Mouse (Mus musculus): ENCODE data around the gene Mroh2a.

Mroh2a gene

DNA sequence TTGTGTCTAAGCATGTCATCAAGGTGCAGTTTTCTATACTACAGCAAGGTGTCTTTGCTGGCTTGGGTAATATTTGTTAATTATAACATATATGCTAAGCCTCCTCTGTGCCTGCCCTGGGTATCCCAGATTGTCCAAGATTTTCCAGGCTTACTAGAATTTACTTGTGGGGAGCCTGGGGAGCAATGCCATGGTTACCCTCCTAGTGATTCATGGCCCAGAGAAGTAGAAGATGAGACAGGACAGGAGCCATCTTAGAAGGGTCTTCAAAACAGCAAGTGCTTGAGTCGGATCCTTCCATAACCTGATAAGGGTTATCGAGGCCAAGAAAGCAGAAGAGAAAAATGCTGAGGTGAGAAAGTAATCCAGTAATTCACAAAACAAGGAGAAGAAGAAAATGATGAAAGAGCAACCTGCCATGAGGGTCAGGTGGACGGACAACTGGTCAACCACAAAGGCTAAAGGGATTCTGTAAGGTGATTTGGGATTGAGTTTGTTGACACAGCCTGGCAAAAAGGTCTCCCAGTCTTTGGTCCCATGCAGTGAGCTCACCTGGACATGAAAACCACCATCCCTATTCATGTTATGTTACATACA lies 64.7 kb downstream of the Mroh2a start:
- DNase-seq (ENCODE audit: low read depth, low spot score): no peak

DNA sequence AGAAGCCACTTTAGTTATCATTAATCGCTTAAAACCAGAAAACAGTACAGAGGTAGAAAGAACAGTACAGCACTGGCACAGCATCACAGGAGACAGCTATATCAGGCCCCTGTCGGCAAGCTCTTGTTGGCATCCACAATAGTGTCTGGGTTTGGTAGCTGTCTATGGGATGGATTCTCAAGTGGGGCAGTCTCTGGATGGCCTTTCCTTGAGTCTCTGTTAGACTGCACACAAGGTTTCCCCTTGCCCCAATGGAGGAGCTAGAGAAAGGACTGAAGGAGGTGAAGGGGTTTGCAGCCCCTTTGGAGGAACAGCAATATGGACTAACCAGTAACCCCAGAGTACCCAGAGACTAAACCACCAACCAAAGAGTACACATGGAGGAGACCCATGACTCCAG lies 65.3 kb downstream of the Mroh2a start:
- DNase-seq (ENCODE audit: low read depth, low spot score): no peak

DNA sequence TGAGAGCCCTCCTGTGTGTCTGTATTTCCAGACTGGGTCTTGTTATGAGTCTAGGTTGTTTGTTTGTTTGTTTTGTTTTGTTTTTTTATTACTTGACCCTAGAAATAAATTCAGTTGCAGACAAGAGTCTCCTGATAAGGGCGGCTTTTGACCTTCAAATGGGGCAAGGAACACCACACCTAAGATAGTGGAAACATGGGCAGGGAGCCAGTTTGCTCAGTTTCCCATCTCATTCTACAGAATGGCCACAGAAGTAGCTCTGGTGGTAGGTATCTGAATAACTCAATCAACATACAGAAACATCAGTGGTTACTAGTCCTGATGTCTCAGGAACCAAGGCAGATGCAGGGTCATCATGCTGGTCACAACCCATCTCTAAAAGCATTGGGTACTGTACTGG lies 67.9 kb downstream of the Mroh2a start:
- no peak for DNase-seq (ENCODE audit: low read depth, low spot score)

DNA sequence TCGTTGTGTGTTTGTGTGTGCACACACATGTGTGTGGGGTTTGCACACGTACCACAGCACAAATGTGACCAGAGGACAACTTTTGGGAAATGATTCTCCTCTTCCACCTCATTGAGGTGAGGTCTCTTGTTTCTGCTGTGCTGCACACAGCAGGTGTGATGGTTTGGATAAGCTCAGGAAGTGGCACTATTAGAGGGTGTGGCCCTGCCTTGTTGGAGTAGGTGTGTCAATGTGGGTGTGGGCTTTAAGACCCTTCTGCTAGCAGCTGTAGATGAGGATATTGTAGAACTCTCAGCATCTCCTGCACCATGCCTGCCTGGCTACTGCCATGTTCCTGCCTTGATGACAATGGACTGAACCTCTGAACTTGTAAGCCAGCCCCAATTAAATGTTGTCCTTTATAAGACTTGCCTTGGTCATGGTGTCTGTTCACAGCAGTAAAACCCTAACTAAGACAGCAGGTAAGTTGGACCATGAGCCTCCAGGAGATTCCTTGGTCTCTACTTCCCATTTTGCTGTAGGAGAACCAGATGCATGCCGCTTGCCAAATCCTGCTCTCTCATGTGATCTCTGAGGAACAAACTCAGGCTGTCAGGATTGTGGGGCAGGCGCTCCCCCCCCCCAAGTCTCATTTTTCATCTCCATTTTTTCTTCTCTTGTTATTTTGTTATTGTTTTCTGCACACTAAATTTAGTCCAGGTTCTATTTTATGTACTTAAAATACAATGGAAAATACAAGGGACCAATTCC lies 69.6 kb downstream of the Mroh2a start:
- DNase-seq (ENCODE audit: low read depth, low spot score): no peak

DNA sequence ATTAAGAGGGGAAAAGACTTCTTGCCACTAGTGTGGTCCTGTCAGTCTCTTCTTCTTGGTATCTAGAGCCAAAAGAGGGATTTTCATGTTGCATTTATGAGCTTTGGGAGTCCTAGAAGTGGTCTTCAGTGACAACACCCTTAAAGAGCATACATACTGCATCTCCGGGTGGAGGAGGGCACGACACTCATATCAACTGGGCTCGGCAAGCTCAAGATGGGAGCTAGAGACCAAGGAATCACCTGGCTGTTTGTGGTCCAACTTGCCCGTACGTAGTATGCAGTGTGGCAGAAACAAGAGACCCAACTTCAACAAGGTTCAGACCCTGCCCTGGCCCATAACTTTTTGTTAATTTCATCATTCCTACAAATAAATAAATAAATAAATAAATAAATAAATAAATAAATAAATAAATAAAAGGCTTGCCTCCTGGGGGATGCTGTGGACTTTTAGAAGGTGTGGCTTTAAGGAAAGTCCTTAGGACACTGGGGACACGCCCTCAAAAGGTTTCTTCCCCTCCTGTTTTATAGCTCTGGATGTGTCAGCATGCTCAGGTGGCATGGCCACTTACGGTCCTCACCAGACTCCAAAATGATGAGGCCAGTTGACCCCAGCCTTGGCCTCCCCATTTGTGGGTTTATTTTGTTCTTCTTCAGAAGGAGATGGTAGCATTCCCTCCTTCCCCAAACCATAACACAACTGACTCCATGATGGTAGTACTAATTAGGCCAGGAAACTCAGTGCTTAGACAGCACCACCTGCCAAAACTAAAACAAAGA lies 70.9 kb downstream of the Mroh2a start:
- DNase-seq (ENCODE audit: low read depth, low spot score): no peak

DNA sequence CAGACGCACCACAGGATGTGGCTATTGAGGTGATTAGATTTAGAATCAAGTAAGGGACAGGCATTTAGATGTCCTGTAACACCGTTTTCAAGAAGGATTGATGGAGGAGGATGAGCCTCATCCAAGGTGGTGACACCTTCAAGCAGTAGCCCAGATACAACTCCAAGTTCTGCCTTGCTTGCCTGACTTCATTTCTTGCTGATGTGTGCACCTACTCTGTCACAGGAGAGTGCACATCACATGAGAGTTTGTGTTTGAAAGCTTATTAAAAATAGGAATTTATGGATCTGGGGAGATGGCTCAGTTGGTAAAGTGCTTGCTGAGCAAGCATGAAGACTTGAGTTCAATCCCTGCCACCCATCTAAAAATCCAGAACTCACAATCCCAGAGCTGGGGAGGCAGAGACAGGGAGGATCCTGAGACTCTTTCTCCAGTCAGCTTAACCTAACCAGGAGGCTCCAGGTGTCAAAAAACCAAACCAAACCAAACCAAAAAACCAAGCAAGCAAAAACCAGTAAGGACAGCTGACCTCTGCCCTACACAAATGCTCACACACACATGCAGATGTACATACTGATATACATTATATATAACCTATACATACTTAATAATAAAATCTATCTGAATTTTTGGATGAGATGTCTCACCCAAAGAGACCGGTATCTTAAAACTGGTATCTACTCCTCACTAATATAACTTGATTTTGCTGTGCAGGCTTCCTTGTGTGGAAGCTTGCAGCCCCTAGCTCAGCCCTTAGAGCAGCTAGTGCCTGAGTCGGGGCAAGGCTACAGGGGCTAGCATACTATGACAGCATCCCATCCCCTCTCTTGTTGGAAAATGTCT lies 72.1 kb downstream of the Mroh2a start:
- no peak for DNase-seq (ENCODE audit: low read depth, low spot score)

DNA sequence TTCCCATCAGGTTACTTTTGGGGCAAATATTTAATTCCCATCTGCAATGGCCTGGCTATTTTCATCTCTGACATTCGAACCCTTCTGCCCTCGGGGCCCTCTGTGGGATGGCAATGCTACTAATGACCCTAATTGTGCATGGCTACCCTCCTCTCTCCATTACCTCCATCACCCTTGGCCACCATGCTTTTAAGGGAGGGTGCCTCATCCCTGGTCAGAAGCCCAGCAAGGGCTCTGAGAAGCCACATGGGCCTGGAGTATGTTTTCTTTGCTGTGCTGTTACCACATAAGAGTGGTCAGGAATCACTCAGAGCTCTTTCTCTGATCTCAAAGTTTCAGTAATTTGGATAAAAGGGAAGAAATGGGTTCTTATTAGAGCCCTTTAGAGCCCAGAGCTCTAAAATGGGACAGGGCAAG lies 72.8 kb downstream of the Mroh2a start:
- DNase-seq (ENCODE audit: low read depth, low spot score): no peak

DNA sequence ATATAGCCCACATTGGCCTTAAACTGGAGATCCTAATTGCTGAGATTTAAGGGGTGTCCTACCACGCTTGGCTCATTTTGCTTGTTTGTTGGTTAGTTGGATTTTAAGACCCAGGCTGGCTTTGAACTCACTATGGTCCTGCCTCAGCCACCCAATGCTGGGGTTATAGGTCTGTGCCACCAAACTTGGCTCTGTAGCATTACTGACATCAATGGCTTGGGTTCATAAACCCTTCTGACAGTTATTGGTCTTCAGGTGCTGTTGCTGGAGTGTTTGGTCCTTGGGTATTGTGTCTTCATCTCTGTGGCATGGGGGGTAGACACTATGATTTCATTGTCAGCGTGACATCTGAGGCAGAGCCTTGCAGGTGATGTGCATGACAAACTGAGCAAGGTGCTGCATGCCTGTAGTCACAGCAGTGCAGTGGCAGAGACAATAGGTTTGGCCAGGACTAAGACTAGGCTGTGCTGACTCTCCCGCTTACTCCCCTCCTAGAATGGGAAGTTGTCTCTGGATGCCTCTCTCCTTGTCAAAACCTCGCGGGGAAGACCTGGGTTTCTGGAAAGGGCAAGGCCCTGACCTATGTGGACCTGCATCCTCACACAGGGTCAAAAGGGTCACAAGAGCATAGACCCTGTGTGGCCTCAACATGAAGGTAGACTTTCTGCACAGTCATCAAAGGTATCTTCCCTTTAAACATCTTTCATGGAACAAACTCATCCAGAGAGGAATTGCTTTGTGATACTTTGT lies 73.7 kb downstream of the Mroh2a start:
- DNase-seq (ENCODE audit: low read depth, low spot score): no peak

DNA sequence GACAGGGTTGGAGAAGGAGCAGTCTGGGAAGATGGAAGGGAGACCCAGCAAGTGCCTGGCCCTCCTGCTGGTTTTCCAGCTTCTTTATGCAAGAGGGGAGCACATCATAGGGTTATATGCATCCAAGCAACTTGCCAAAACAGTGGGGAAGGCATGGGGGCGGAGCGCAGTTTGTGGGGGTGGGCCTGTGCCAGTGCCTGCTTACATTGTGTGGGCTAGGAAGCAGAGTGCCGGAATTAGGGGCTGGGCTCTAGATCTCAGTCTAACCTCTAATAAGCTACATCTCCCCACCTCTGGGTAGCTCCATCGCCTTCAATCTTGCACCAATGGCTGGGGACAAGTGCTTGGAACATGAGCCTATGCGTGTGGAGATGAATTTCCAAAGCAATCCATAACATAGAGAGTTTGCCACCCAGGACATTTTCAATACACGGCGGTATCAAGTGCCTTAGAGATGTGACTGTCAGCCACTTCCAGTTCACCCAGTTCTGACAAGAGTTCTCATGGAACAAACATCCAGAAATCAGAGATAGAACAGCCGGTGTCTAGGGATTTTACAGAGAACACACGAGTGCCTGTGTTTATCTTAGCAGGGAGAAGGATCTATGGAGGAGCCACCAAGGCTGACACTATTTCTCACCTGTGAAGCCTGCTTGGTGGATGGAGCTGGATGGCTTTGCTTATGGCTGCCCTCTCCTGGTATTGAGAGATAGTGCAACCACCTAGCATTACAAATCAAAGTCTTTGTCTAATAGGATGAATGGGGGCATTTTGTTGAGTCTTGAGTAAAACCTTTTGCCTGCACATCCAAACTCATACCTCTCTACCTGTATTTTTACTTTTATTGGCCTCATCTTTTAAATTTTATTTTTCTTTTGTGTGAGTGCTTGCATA lies 74.6 kb downstream of the Mroh2a start:
- DNase-seq (ENCODE audit: low read depth, low spot score): no peak

DNA sequence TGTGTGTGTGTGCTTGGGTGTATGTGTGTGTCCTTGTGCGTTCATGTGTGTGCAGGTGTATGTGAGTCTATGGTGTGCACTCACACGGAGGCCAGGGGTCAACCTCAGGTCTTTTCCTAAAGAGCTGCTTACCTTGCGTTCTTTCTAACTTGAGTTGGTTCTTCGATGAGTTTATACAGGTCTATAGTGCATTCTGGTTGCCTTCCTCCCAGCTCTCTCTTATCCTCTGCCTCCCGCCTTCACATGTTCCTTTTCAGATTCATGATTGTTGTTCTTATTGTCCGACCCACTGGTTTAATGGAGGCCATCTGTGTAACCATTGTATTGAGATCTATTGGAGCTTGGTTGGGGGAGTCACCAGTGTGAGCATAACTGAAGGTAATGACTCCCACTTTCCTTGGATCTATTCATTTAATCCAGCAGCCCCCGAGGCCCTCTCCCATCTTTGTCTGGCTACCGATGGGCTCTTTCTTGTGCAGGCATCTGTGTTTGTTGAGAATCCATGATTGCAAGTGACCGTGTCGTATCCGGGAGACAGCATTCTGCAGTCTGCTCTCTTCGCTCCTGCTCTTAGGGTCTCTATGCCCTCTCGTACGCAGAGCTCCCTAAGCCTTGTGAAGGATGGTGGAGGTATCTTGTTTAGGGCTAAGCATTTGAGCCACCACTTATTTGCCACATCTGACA lies 75.4 kb downstream of the Mroh2a start:
- no peak for DNase-seq (ENCODE audit: low read depth, low spot score)

DNA sequence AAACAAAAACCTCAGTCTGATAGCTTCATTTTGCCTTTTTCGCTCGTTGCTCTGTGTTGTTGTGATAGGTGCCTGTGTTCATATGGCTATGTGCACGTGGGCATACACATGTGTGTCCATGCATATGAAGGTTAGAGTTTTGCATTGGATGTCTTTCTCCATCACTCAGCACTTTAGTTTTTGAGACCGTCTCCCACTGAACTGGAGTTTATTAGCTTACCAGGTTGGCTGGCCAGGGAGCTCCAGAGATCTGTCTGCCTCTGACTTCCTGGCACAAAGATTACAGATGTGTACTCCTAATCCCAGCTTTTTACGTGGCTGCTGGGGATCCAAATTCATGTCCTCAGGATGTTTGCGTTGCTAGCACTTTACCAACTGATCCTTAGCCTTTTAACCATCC lies 77.0 kb downstream of the Mroh2a start:
- DNase-seq (ENCODE audit: low read depth, low spot score): no peak

DNA sequence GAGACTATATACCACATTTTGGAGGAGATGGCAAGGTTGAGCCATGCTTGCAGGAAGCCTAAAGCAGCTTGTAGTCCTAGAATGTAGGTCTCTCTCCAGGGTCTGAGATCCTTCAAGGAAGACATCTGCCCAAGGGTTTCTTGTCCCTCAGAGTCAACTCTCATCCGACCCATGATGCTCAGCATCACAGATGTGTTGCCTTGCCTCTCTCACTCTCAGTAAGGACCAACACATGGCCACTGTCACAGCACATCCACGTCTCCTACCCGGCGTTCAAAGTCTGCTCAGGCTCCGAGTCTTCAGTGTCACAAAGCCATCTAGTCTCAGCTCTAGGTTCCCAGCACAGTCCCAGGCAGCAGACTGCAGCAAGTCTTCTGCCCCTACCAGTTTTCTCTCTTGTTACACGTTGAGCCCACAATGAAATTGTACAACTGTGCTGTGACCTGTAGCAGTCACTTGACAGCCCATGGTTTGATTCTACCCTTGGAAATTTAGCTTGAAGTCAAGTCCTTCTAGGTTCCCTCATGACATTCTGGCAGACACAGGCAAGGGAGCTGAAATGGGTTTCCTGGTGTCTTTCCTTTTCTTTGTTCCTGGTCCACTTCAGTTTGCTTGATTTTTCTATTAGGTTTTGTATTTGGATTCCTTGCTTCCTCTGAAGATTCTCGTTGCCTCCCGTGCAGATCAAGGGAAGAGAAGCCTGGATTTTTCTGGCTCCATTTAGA lies 77.6 kb downstream of the Mroh2a start:
- DNase-seq (ENCODE audit: low read depth, low spot score): no peak

DNA sequence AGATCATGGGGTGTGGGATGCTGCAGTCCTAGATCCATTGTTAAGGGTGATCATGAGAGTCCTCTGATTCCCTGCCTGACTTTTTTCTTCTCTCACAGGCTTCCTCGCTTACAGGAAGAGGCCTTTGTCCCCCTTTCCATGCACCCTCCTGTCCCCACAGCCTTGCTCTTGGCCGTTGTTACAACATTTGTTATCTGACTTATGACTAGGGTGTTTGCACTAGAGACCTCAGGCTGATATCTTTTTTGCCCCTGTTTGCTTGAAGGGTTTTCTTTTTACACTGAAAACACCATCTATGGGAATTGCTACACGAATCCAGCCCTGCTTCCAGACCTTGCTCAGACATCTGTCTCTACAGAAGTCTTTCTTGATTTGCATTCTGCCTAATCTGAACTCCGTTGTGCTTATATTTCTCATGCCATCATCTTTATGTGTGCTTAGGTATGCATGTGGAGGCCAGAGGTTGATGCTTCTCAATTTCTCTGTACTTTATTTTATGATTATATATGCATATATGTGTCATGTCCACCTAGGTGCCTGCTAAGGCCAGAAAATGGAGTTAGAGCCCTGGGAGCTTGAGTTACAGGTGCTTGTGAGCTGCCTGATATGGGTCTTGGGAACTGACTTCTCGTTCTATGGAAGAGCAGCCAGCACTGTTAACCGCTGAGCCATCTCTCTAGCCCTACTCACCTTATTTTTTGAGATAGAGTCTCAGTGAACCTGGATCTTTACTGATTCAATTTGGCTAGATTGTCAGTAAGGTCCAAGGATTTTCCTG lies 78.4 kb downstream of the Mroh2a start:
- DNase-seq (ENCODE audit: low read depth, low spot score): no peak

DNA sequence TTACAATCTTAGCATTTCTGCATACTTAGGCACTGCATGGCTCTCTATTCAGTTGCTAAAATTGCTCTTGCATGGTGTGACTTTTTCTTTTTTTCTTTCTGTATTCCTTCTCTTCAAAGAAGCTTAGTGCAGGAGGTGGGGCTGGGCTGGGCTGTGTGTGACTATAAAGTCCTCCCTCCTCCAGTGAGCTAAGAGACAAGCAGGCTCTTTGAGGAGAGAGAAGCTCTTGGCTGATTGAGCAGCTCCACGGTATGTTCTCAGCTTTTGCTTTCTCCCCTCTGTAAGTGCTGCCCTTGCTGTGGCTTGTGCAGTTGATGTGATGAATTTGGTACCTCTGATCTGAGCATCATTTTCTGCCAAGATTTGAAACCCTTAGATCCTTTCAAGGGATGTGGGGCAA lies 79.8 kb downstream of the Mroh2a start:
- DNase-seq (ENCODE audit: low read depth, low spot score): no peak

DNA sequence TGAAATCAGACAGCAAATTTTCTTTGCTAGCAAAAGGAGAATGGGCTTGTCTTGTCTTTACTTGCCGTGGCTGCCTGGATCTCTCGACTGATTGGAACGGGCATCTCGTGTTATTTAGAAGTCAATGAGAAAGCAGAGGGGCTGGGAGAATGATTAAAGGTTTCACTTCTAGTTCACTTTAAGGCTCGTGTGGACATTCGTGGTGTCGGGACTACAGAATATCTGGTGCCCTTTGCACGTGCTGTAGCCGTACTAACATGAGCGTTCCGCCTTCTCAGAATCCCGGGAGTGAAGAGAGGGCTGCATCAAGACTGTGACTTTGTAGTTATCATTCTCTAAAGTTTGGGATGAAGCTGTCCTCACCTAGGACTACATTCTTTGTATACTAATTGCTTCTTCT lies 80.4 kb downstream of the Mroh2a start:
- DNase-seq (ENCODE audit: low read depth, low spot score): no peak

DNA sequence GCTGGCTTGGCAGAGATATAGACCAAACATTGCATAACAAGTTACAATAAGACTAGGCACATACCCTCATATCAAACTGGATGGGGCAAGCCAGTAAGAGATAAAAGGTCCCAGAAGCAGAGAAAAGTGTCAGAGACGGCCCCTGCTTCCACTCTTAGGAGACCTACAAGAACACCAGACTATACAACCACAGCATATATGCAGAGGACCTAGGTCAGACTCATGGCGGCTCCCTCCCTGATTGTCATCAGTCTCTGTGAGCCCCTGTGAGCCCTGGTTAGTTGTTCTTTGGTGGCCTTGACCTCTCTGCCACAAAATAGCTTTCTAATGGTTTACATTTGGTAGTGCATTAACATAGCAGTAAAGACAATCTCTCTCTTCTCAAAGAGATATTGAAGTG lies 82.2 kb downstream of the Mroh2a start:
- DNase-seq (ENCODE audit: low read depth, low spot score): no peak

DNA sequence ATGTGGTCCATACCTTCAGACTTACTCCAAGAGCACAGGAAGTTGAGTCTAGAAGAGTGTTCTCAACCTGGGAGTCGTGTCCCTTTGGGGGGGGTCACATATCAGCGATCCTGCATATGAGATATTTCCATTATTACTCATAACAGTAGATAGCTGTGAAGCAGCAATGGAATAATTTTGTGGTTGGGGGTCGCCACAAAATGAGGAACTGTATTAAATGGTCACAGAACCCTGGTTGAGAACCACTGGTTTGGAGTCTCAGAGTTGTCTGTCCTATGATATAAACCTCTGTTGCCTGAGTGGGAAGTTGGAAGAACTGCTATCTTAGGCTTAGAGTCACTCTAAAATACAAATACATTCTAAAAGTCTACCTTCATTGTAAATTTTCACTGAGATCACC lies 83.1 kb downstream of the Mroh2a start:
- no peak for DNase-seq (ENCODE audit: low read depth, low spot score)

DNA sequence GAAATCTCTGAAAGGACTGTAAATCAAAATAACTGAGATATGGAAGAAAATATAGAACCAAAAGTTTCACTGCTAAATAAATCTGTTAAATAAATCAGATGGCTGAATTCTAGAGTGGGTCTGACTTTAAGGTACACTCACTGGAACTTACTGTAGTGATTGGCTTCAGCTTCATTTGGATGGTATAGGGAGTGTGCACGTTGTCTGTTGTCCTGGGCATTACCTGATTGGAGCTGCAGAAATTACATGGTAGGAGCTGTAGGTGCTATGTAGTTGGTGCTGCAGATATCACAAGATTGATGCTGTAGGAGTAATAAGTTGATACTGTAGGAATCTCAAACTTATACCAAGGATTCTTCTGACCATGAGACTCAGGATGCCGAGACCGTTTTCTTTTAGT lies 83.6 kb downstream of the Mroh2a start:
- no peak for DNase-seq (ENCODE audit: low read depth, low spot score)
